Mouse (Mus musculus): ENCODE data around the gene A730049H05Rik. TPM values are rescaled to one million over a fixed set of nuclear protein-coding genes. Genes with fewer than 3 reads are reported as not detected.
A peak's percentile ranks its signal among the peaks of the same experiment; 100 is the strongest.

Gene A730049H05Rik
- polyA plus RNA-seq, 1 experiment = 0.48 TPM

DNA sequence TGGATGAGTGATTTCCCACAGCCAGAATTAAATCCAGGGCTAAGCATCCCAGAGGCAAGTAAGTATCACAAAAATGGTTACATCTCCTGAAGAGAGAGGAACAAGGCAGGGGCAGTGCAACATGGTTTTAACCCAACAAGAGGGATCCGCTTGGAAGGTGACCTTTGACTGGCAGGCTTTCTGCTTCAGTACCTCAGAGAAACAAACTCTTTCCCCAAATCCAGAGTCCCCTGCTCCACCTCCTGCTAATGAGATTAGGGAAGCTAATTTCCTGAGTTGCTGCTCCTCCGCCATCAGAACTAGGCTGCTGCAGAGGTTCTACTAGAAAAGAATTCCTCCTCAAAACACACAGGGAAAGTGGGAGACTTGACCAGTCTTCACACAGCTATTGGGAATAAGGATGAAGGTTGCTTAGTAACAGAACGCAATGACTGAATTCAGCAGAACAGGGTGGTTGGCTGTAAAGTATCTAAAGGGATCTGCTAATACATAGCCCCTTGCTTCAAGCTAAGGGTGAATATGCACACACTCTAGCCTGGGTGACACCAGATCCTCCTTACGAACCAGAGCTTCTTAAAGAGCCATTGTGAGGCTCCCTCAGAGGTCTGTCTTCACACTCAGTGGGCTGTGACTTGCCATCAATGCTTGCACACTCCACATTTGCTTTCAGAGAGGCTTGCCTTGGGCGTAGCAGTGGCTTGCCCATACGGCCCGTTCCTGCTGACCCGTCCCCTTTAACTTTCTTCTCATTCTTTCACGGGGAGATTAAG is 67.0 kb downstream of the A730049H05Rik start:
- peak; percentile 31 for DNase-seq (ENCODE audit: low read depth)
- TF ChIP-seq CTCF (IDR thresholded peaks at IDR 0.05; ENCODE audit: borderline replicate concordance, extremely low read depth, insufficient read depth, insufficient read length) (no peak), POLR2A (IDR thresholded peaks at IDR 0.05; ENCODE audit: borderline replicate concordance, extremely low read depth, insufficient read depth, insufficient read length, poor library complexity, severe bottlenecking) (no peak)

DNA sequence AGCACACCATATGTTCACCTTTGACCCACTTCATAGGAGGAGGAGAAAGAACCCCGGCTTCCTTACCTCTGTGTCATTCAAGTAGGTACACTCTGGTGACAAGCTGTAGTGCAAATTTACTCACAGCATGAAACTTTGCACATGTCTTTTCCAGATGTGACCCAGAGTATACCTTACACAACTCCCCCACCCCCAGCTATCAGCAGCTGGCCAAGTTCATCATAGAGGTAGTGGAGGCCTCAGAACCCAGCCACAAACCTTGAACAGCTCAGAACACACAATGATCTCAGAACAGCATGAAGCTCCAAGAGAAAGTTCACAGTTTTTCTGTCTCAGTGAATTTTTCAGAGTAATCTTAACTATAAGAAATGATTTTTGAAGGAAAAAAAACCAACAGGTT is 75.3 kb downstream of the A730049H05Rik start:
- TF ChIP-seq CTCF (IDR thresholded peaks at IDR 0.05; ENCODE audit: borderline replicate concordance, extremely low read depth, insufficient read depth, insufficient read length) (no peak), POLR2A (IDR thresholded peaks at IDR 0.05; ENCODE audit: borderline replicate concordance, extremely low read depth, insufficient read depth, insufficient read length, poor library complexity, severe bottlenecking) (no peak)
- no peak for DNase-seq (ENCODE audit: low read depth)

Other genes with a start within 250 kb of the A730049H05Rik start
- gene Prickle2, start 110.3 kb upstream of the A730049H05Rik start, polyA plus RNA-seq (2012; rRNA removed) = 9.3 and 17.8 TPM in 2 replicates
- gene Gm15737, start 52.9 kb downstream of the A730049H05Rik start, polyA plus RNA-seq (2012; rRNA removed) = not detected in 2 replicates
- gene Adamts9, start 127.0 kb downstream of the A730049H05Rik start, polyA plus RNA-seq (2012; rRNA removed) = 2.0 and 4.2 TPM in 2 replicates

Data from brain, embryonic 14.5 days (tissue).